Mouse (Mus musculus): ENCODE results near the gene Stxbp1.

GRCm38 (mm10) chr2:32740916-32741272, 106.2 kb downstream of the Stxbp1 start, which contains the start of gene 6330409D20Rik:
- TF ChIP-seq CTCF (IDR thresholded peaks at IDR 0.05; ENCODE audit: low read depth) (no peak), EP300 (IDR thresholded peaks at IDR 0.05; ENCODE audit: low read depth) (no peak)

Measured in liver, postnatal 0 days (tissue).